Mouse (Mus musculus): ENCODE measurements at regions not wholly inside any gene's neighbourhood (a gene's known extent, or its start where the extent isn't known, plus 50 kb on each side); places are given as distances from the start of the nearest gene placed in this dataset.

- Histone ChIP-seq H3K27me3 (replicated peaks; ENCODE audit: control insufficient read depth, insufficient read depth, low read length) (no peaks in the 10 kb centered on the region), H3K4me1 (ENCODE audit: control insufficient read depth, insufficient read depth, low read depth, low read length) (no peaks in the 10 kb centered on the region), H3K9ac (ENCODE audit: low read depth, low read length) (no peak overlapping the region), H3K9me3 (ENCODE audit: control insufficient read depth, low read length) (no peaks in the 10 kb centered on the region), H3K36me3 (ENCODE audit: control insufficient read depth, insufficient read depth, low read length) (no peaks in the 10 kb centered on the region), H3K27ac (ENCODE audit: low read depth, low read length) (no peak overlapping the region), H3K4me2 (ENCODE audit: low read length) (no peak overlapping the region), H3K4me3 (ENCODE audit: low read length) (no peak overlapping the region)
- 72% methylated on average over 6 of the region's 6 CpGs for WGBS
- ATAC-seq: no peak
Measured at GRCm38 (mm10) chr13:55990186-55990585, 146.0 kb downstream of the H2afy start.

GRCm38 (mm10) chr13:55989401-55989800 lies 146.8 kb downstream of the H2afy start:
- no peaks in the 10 kb centered on the region for H3K9me3 ChIP-seq (ENCODE audit: control insufficient read depth, low read length)

GRCm38 (mm10) chr13:55985396-55985795 lies 149.4 kb upstream of the Pitx1 start:
- Histone ChIP-seq H3K4me1 (ENCODE audit: control insufficient read depth, insufficient read depth, low read depth, low read length) (no peaks in the 10 kb centered on the region; the same call in 1 of the 2 replicates), H3K4me3 (ENCODE audit: low read length) (no peak overlapping the region), H3K9ac (ENCODE audit: low read depth, low read length) (no peak overlapping the region), H3K27ac (ENCODE audit: low read depth, low read length) (no peak overlapping the region), H3K36me3 (ENCODE audit: control insufficient read depth, insufficient read depth, low read length) (no peaks in the 10 kb centered on the region), H3K4me2 (ENCODE audit: low read length) (no peak overlapping the region), H3K9me3 (ENCODE audit: control insufficient read depth, low read length) (no peaks in the 10 kb centered on the region), H3K27me3 (replicated peaks; ENCODE audit: control insufficient read depth, insufficient read depth, low read length) (no peaks in the 10 kb centered on the region)
- no peak for ATAC-seq
- 20% methylated on average over 10 of the region's 10 CpGs for WGBS

More at GRCm38 (mm10) chr13:55989401-55989800, 146.8 kb downstream of the H2afy start:
- no peaks in the 10 kb centered on the region for H3K27me3 ChIP-seq (replicated peaks; ENCODE audit: control insufficient read depth, insufficient read depth, low read length)
- no peak overlapping the region for H3K4me3 ChIP-seq (ENCODE audit: low read length)
- 64% methylated on average over 7 of the region's 7 CpGs for WGBS
- no peak overlapping the region for H3K27ac ChIP-seq (ENCODE audit: low read depth, low read length)
- H3K36me3 ChIP-seq (ENCODE audit: control insufficient read depth, insufficient read depth, low read length): no peaks in the 10 kb centered on the region
- ATAC-seq: no peak
- H3K9ac ChIP-seq (ENCODE audit: low read depth, low read length): no peak overlapping the region
- no peaks in the 10 kb centered on the region for H3K4me1 ChIP-seq (ENCODE audit: control insufficient read depth, insufficient read depth, low read depth, low read length)
- no peak overlapping the region for H3K4me2 ChIP-seq (ENCODE audit: low read length)

GRCm38 (mm10) chr13:55984772-55985171 lies 148.8 kb upstream of the Pitx1 start:
- Histone ChIP-seq H3K4me2 (ENCODE audit: low read length) (no peak overlapping the region), H3K36me3 (ENCODE audit: control insufficient read depth, insufficient read depth, low read length) (no peaks in the 10 kb centered on the region), H3K27me3 (replicated peaks; ENCODE audit: control insufficient read depth, insufficient read depth, low read length) (no peaks in the 10 kb centered on the region), H3K27ac (ENCODE audit: low read depth, low read length) (no peak overlapping the region), H3K9ac (ENCODE audit: low read depth, low read length) (no peak overlapping the region), H3K4me1 (ENCODE audit: control insufficient read depth, insufficient read depth, low read depth, low read length) (no peaks in the 10 kb centered on the region; the same call in 1 of the 2 replicates), H3K4me3 (ENCODE audit: low read length) (no peak overlapping the region), H3K9me3 (ENCODE audit: control insufficient read depth, low read length) (no peaks in the 10 kb centered on the region)
- 62% methylated on average over 6 of the region's 6 CpGs for WGBS
- no peak for ATAC-seq

GRCm38 (mm10) chr13:55983851-55984250 lies 147.9 kb upstream of the Pitx1 start:
- Histone ChIP-seq H3K27ac (ENCODE audit: low read depth, low read length) (no peak overlapping the region), H3K36me3 (ENCODE audit: control insufficient read depth, insufficient read depth, low read length) (no peaks in the 10 kb centered on the region), H3K9me3 (ENCODE audit: control insufficient read depth, low read length) (no peaks in the 10 kb centered on the region), H3K27me3 (replicated peaks; ENCODE audit: control insufficient read depth, insufficient read depth, low read length) (no peaks in the 10 kb centered on the region), H3K4me1 (ENCODE audit: control insufficient read depth, insufficient read depth, low read depth, low read length) (no peaks in the 10 kb centered on the region; the same call in 1 of the 2 replicates), H3K9ac (ENCODE audit: low read depth, low read length) (no peak overlapping the region), H3K4me3 (ENCODE audit: low read length) (no peak overlapping the region), H3K4me2 (ENCODE audit: low read length) (no peak overlapping the region)
- ATAC-seq: no peak
- WGBS: 54% methylated on average over 9 of the region's 9 CpGs

GRCm38 (mm10) chr13:55981041-55981440 lies 145.0 kb upstream of the Pitx1 start:
- 63% methylated on average over 6 of the region's 6 CpGs for WGBS
- Histone ChIP-seq H3K27me3 (replicated peaks; ENCODE audit: control insufficient read depth, insufficient read depth, low read length) (no peaks in the 10 kb centered on the region), H3K4me2 (ENCODE audit: low read length) (no peak overlapping the region), H3K4me1 (ENCODE audit: control insufficient read depth, insufficient read depth, low read depth, low read length) (no peaks in the 10 kb centered on the region; the same call in 1 of the 2 replicates), H3K9ac (ENCODE audit: low read depth, low read length) (no peak overlapping the region), H3K27ac (ENCODE audit: low read depth, low read length) (no peak overlapping the region), H3K36me3 (ENCODE audit: control insufficient read depth, insufficient read depth, low read length) (no peaks in the 10 kb centered on the region), H3K9me3 (ENCODE audit: control insufficient read depth, low read length) (no peaks in the 10 kb centered on the region), H3K4me3 (ENCODE audit: low read length) (no peak overlapping the region)
- ATAC-seq: no peak

GRCm38 (mm10) chr13:55977902-55978301 lies 141.9 kb upstream of the Pitx1 start:
- no peak for ATAC-seq
- H3K4me3 ChIP-seq (ENCODE audit: low read length): no peak overlapping the region
- H3K27me3 ChIP-seq (replicated peaks; ENCODE audit: control insufficient read depth, insufficient read depth, low read length): no peaks in the 10 kb centered on the region
- no peak overlapping the region for H3K9ac ChIP-seq (ENCODE audit: low read depth, low read length)
- no peaks in the 10 kb centered on the region for H3K9me3 ChIP-seq (ENCODE audit: control insufficient read depth, low read length)
- no peaks in the 10 kb centered on the region for H3K4me1 ChIP-seq (ENCODE audit: control insufficient read depth, insufficient read depth, low read depth, low read length)
- no peaks in the 10 kb centered on the region for H3K36me3 ChIP-seq (ENCODE audit: control insufficient read depth, insufficient read depth, low read length)
- H3K27ac ChIP-seq (ENCODE audit: low read depth, low read length): no peak overlapping the region
- 75% methylated on average over 3 of the region's 3 CpGs for WGBS
- H3K4me2 ChIP-seq (ENCODE audit: low read length): no peak overlapping the region

GRCm38 (mm10) chr13:55976911-55977381 lies 141.0 kb upstream of the Pitx1 start:
- WGBS: 41% methylated on average over 10 of the region's 10 CpGs
- H3K36me3 ChIP-seq (ENCODE audit: control insufficient read depth, insufficient read depth, low read length): no peaks in the 10 kb centered on the region
- no peaks in the 10 kb centered on the region for H3K27me3 ChIP-seq (replicated peaks; ENCODE audit: control insufficient read depth, insufficient read depth, low read length)
- H3K4me1 ChIP-seq (ENCODE audit: control insufficient read depth, insufficient read depth, low read depth, low read length): no peaks in the 10 kb centered on the region
- H3K9ac ChIP-seq (ENCODE audit: low read depth, low read length): no peak overlapping the region
- no peak overlapping the region for H3K4me2 ChIP-seq (ENCODE audit: low read length)
- peak; percentile 65; the same call in 1 of the 2 replicates for ATAC-seq
- H3K4me3 ChIP-seq (ENCODE audit: low read length): no peak overlapping the region
- H3K9me3 ChIP-seq (ENCODE audit: control insufficient read depth, low read length): no peaks in the 10 kb centered on the region
- H3K27ac ChIP-seq (ENCODE audit: low read depth, low read length): peak overlapping the region; percentile 35; the same call in 1 of the 2 replicates

GRCm38 (mm10) chr13:55974105-55974504 lies 138.1 kb upstream of the Pitx1 start:
- no peak overlapping the region for H3K27ac ChIP-seq (ENCODE audit: low read depth, low read length)
- H3K4me2 ChIP-seq (ENCODE audit: low read length): no peak overlapping the region
- H3K36me3 ChIP-seq (ENCODE audit: control insufficient read depth, insufficient read depth, low read length): no peaks in the 10 kb centered on the region
- no peaks in the 10 kb centered on the region for H3K27me3 ChIP-seq (replicated peaks; ENCODE audit: control insufficient read depth, insufficient read depth, low read length)
- no peaks in the 10 kb centered on the region for H3K4me1 ChIP-seq (ENCODE audit: control insufficient read depth, insufficient read depth, low read depth, low read length)
- 0 out of 2 replicates have a peak, but pooled peaks cover 2% of the 10 kb centered on the region for H3K9me3 ChIP-seq (ENCODE audit: control insufficient read depth, low read length)
- no peak overlapping the region for H3K4me3 ChIP-seq (ENCODE audit: low read length)
- H3K9ac ChIP-seq (ENCODE audit: low read depth, low read length): no peak overlapping the region
- ATAC-seq: no peak
- 54% methylated on average over 5 of the region's 5 CpGs for WGBS
